Mouse (Mus musculus) c-Kit-negative CD71-positive TER-119-positive erythroid progenitor cells, embryonic 14.5 days (primary cell): ENCODE data around the gene Mt4.

Experiments
- DNase-seq: peaks from one replicate; pipeline ENCODE4 v3.0.0-alpha.2; 2013; ENCODE audit warnings: low read depth, low spot score

Gene Mt4

DNA sequence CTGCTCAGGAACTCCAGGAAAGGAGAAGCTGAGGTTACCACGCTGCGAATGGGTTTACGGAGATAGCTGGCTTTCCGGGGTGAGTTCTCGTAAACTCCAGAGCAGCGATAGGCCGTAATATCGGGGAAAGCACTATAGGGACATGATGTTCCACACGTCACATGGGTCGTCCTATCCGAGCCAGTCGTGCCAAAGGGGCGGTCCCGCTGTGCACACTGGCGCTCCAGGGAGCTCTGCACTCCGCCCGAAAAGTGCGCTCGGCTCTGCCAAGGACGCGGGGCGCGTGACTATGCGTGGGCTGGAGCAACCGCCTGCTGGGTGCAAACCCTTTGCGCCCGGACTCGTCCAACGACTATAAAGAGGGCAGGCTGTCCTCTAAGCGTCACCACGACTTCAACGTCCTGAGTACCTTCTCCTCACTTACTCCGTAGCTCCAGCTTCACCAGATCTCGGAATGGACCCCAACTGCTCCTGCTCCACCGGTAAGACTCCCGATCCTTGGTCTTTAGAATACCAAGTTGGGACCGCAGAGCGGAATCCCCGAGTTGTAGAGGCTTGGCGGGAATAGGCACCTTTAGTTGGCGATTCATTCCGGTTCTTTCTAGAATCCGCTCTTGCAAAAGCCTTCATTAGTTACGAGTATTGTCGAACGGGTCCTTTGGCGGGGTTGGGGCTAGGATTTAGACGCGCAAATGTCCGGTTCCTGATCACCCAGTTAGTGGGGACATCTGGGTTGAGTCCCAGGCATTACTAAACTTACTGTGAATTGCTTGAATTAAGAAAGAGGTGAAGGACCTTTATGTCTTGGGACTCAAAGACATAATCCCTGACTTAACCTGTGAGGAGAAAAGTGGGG, 42.1 kb downstream of the Mt4 start, which contains the start of gene Mt1:
Gene Mt1, plus strand, starts transcription at position 226 of the 856 bp plus-strand sequence.
- DNase-seq: peak; percentile 98

GRCm38 (mm10) chr8:94179713-94180560, 42.9 kb downstream of the Mt4 start:
- no peak for DNase-seq

GRCm38 (mm10) chr8:94180561-94180908, 43.5 kb downstream of the Mt4 start:
- no peak for DNase-seq

DNA sequence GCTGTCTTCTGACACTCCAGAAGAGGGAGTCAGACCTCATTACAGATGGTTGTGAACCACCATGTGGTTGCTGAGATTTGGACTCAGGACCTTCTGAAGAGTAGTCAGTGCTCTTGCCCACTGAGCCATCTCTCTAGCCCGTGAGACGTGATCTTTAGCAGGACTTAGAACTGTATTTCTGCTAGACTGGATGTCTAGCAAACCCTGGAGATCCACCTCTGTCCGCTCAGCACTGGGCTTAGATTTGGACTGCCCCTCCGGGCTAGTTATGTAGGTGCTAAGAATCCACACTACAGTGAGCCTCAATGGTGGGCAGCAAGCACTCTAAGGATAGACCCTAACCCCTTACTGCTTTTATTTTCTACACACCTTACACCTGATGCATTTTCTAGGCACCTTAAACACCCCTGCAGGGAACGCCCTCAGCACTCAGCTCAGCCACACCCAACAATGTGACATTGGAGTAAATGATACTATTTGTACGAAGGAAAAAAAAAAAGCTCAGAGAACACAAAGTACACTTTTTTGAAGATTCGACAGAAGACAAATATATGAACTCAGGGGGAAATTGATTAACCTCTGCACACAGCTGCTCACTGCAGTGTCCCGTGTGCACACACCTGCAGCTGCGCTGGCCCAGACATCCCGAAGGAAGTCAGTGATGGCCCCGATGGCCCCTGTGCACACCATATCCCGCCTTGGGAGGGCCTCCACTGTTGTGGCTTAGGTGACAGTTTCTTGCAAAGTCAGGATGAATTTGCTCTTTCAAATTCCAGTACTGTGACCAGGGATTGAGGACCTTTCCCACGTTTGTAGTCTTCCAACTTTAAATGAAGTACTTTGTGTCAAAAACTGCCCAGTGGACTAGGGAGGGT, 45.3 kb downstream of the Mt4 start:
- DNase-seq: no peak

DNA sequence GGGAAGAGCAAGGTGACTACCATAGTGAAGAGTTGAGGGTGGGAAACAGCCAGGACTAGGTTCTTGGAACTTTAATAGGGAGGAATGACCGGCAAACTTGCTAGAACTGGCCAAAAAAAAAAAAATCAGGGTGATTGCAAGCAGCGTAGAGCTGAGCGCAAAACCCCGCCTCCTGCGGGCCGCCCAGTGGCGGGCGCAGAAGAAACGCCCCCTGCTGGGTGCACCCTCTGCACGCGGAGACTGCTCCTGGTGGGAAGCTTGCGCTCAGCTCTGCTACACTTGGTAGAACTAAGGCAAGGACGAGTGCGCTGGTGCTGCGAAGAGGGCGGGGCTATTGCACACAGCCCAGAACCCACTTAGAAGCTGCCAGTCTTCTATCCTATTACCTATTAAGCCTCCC, 46.1 kb downstream of the Mt4 start:
- peak; percentile 85 for DNase-seq

DNA sequence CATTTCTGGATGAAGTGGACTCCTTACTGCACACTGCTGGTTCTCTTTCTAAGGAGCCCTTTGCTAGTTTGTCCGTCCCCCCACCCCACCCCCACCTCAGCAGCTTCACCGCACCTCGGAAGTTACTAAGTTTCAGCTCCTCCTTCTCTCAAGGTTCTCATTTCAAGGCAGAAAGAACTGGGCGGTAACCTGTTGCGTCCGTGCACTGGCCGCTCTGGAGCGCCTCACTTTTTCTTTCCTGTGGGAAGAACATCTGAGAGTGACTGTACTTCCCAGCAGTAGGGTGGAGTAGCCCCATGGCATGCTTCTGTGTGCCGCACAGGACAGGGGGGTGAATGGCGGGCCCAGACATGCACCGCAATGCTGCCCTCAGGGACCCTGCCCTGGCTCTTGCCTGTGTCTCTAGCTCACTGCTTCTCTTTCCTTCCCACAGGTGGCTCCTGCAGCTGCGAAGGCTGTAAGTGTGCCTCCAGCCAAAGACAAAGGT, 47.4 kb downstream of the Mt4 start:
- DNase-seq: no peak

GRCm38 (mm10) chr8:94185791-94186190, 48.8 kb downstream of the Mt4 start:
- DNase-seq: no peak

DNA sequence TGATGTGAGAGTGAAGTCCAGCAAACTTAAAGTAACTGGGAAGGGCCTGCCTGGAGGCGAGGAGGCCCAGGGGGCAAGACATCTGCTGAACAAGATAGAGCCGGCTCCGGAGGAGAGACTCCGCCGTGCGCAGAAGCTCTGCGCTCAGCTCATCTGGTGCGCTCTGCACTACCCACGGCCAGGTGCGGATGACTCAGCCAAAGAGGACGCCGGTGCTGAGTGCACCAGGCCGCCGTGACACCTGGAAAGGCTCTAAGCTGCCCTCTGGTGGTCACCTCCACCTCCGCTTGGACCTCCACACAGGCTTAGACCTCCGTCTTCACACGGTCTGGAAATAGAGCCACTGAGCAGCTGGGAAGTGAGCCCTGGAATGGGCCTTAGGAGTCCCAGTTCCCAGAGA, 49.5 kb downstream of the Mt4 start:
- peak; percentile 83 for DNase-seq

GRCm38 (mm10) chr8:94187290-94188002, 50.4 kb downstream of the Mt4 start:
- DNase-seq: no peak
